Mouse (Mus musculus) lung, postnatal 0 days (tissue): Measurements from ENCODE around the gene Pum3. TPM values are rescaled to one million over a fixed set of nuclear protein-coding genes. Genes with fewer than 3 reads are reported as not detected.
A peak's percentile ranks its signal among the peaks of the same experiment; 100 is the strongest.

Source experiments
- ATAC-seq: fragments of 200-750 bp; cut with Nextera tagmentation; 2 replicates; pipeline ENCODE4 v1.8.0; 2017; ENCODE audit warnings: moderate library complexity
- DNase-seq: peaks from one replicate; pipeline ENCODE4 v3.0.0-alpha.2; 2016; ENCODE audit warnings: low spot score
- H3K27ac ChIP-seq: fragments of 300-500 bp; sonication (generic); 2 replicates; pipeline ENCODE4 v1.5.1; 2014; ENCODE audit warnings: antibody characterized with exemption, mild to moderate bottlenecking, low read length, mixed read lengths
- H3K27me3 ChIP-seq: fragments of 300-500 bp; sonication (generic); replicated peaks from 2 replicates; pipeline ENCODE4 v1.6.1; 2014; ENCODE audit warnings: low read length, mixed read lengths; ENCODE audit not compliant: insufficient read depth
- H3K36me3 ChIP-seq: fragments of 300-500 bp; sonication (generic); 2 replicates; pipeline ENCODE4 v1.6.1; 2014; ENCODE audit warnings: low read length, mixed read lengths; ENCODE audit not compliant: insufficient read depth
- H3K4me1 ChIP-seq: fragments of 300-500 bp; sonication (generic); 2 replicates; pipeline ENCODE4 v1.6.1; 2014; ENCODE audit warnings: antibody characterized with exemption, low read depth, low read length, mixed read lengths; ENCODE audit not compliant: insufficient read depth
- H3K4me2 ChIP-seq: fragments of 300-500 bp; sonication (generic); replicated peaks from 2 replicates; pipeline ENCODE4 v1.6.1; 2014; ENCODE audit warnings: low read depth, mild to moderate bottlenecking, low read length, moderate library complexity, mixed read lengths
- H3K4me3 ChIP-seq: fragments of 300-500 bp; sonication (generic); 2 replicates; pipeline ENCODE4 v1.5.1; 2014; ENCODE audit warnings: low read depth, low read length
- H3K9ac ChIP-seq: fragments of 300-500 bp; sonication (generic); replicated peaks from 2 replicates; pipeline ENCODE4 v1.6.1; 2014; ENCODE audit warnings: low read depth, mild to moderate bottlenecking
- H3K9me3 ChIP-seq: fragments of 300-500 bp; sonication (generic); 2 replicates; pipeline ENCODE4 v1.6.1; 2016; ENCODE audit warnings: low read length, mixed read lengths
- CTCF ChIP-seq: IDR thresholded peaks from 2 replicates; pipeline ENCODE4 v1.5.1; 2016; ENCODE audit warnings: antibody characterized with exemption, mild to moderate bottlenecking
- EP300 ChIP-seq: IDR thresholded peaks from 2 replicates; pipeline ENCODE4 v1.6.1; 2016; ENCODE audit warnings: antibody characterized with exemption, mild to moderate bottlenecking, control low read depth
- WGBS: fragments of 180-500 bp; shearing (Covaris S2); extraction: QIAGEN DNeasy Blood & Tissue Kit; methylation state at CpG from one replicate; pipeline ENCODE4 v1.1.7; 2014; 5-methylcytosine and 5-hydroxymethylcytosine counted together
- polyA plus RNA-seq: library from polyadenylated mRNA; unstranded; fragments of >200 nt; fragmentation: Nextera tagmentation; extraction: Ambion mirVana; gene quantifications from 2 replicates; pipeline ENCODE4 v1.2.1, GENCODE M21; 2015

Gene Pum3
- polyA plus RNA-seq, 1 experiment from 2014 or later = 41.1 TPM

- Histone ChIP-seq H3K9me3 (no peaks in the 10 kb centered on the region), H3K4me2 (no peak overlapping the region), H3K36me3 (peaks cover 12% of the 10 kb centered on the region; the same call in 1 of the 2 replicates), H3K9ac (no peak overlapping the region), H3K27ac (no peak overlapping the region), H3K4me1 (no peaks in the 10 kb centered on the region), H3K27me3 (no peaks in the 10 kb centered on the region), H3K4me3 (no peak overlapping the region)
- DNase-seq = no peak
- no peak for ATAC-seq
- TF ChIP-seq CTCF = no peak
- TF ChIP-seq EP300 = no peak
Measured at GRCm38 (mm10) chr19:27385304-27385703, 44.3 kb downstream of the Pum3 start.

GRCm38 (mm10) chr19:27383266-27383665 is 46.4 kb downstream of the Pum3 start:
- TF ChIP-seq EP300 (no peak), CTCF (no peak)
- no peak for ATAC-seq

GRCm38 (mm10) chr19:27382131-27382530 is 47.5 kb downstream of the Pum3 start:
- DNase-seq = no peak
- Histone ChIP-seq H3K4me2 (no peak overlapping the region), H3K9me3 (no peaks in the 10 kb centered on the region), H3K4me3 (no peak overlapping the region), H3K4me1 (no peaks in the 10 kb centered on the region), H3K36me3 (0 out of 2 replicates have a peak, but pooled peaks cover 5% of the 10 kb centered on the region), H3K9ac (no peak overlapping the region), H3K27ac (no peak overlapping the region), H3K27me3 (no peaks in the 10 kb centered on the region)
- no peak for ATAC-seq
- TF ChIP-seq EP300 (no peak), CTCF (no peak)
- 50% methylated on average over 1 of the region's 1 CpGs for WGBS

More at GRCm38 (mm10) chr19:27383266-27383665, 46.4 kb downstream of the Pum3 start:
- Histone ChIP-seq H3K27me3 (no peaks in the 10 kb centered on the region), H3K4me2 (no peak overlapping the region), H3K36me3 (peaks cover 5% of the 10 kb centered on the region; the same call in 1 of the 2 replicates), H3K27ac (no peak overlapping the region), H3K4me1 (no peaks in the 10 kb centered on the region), H3K9ac (no peak overlapping the region), H3K4me3 (no peak overlapping the region), H3K9me3 (no peaks in the 10 kb centered on the region)
- no peak for DNase-seq
- WGBS = 89% methylated on average over 5 of the region's 5 CpGs

GRCm38 (mm10) chr19:27379712-27380401 is 49.8 kb downstream of the Pum3 start:
- DNase-seq (peak; percentile 63), ATAC-seq (peak; percentile 64)
- no peaks in the 10 kb centered on the region for H3K9me3 ChIP-seq
- no peak overlapping the region for H3K9ac ChIP-seq
- H3K4me3 ChIP-seq = no peak overlapping the region
- no peaks in the 10 kb centered on the region for H3K4me1 ChIP-seq
- no peak overlapping the region for H3K27ac ChIP-seq
- no peak for TF ChIP-seq EP300
- no peak for TF ChIP-seq CTCF
- H3K27me3 ChIP-seq = no peaks in the 10 kb centered on the region
- no peaks in the 10 kb centered on the region for H3K36me3 ChIP-seq
- 67% methylated on average over 2 of the region's 2 CpGs for WGBS
- H3K4me2 ChIP-seq = no peak overlapping the region

- Histone ChIP-seq H3K4me1 (no peaks in the 10 kb centered on the region), H3K27ac (no peak overlapping the region), H3K4me3 (no peak overlapping the region), H3K4me2 (no peak overlapping the region), H3K9me3 (no peaks in the 10 kb centered on the region), H3K27me3 (no peaks in the 10 kb centered on the region), H3K9ac (no peak overlapping the region), H3K36me3 (no peaks in the 10 kb centered on the region)
- WGBS = 71% methylated on average over 2 of the region's 2 CpGs
- no peak for TF ChIP-seq EP300
- no peak for TF ChIP-seq CTCF
- ATAC-seq (no peak), DNase-seq (no peak)
Measured at GRCm38 (mm10) chr19:27370784-27371183, 58.8 kb downstream of the Pum3 start.

- no peak overlapping the region for H3K27ac ChIP-seq
- DNase-seq = no peak
- ATAC-seq = peak; percentile 23; the same call in 1 of the 2 replicates
Measured at GRCm38 (mm10) chr19:27370174-27370573, 59.5 kb downstream of the Pum3 start.

More at GRCm38 (mm10) chr19:27370174-27370573, 59.5 kb downstream of the Pum3 start:
- Histone ChIP-seq H3K4me2 (no peak overlapping the region), H3K36me3 (no peaks in the 10 kb centered on the region), H3K9me3 (no peaks in the 10 kb centered on the region), H3K9ac (no peak overlapping the region), H3K27me3 (no peaks in the 10 kb centered on the region), H3K4me1 (no peaks in the 10 kb centered on the region), H3K4me3 (no peak overlapping the region)
- WGBS = 57% methylated on average over 2 of the region's 2 CpGs
- TF ChIP-seq CTCF = no peak
- no peak for TF ChIP-seq EP300
